Mouse (Mus musculus) left cerebral cortex, adult 8-10 months (tissue): Measurements from ENCODE around the gene Manba. TPM values are rescaled to one million over a fixed set of nuclear protein-coding genes. Genes with fewer than 3 reads are reported as not detected.

Experiments used
- total RNA-seq, 4 experiments: library from RNA; stranded (reverse); gene quantifications; 2 replicates each; pipeline ENCODE4 v1.2.4; 2022

Manba gene
- total RNA-seq, 4 experiments from 2014 or later: 9.9 to 17.0 (median 11.9) TPM

Other genes with a start within 250 kb of the Manba start
- gene Bdh2, start 204.4 kb upstream of the Manba start, total RNA-seq: 1 to 10 TPM; 4.5 to 6.0 (median 5.1) TPM
- 1 to 10 TPM; 3.0 to 4.7 (median 3.6) TPM for gene Slc9b2, start 177.9 kb upstream of the Manba start, total RNA-seq
- gene Slc9b1, start 137.6 kb upstream of the Manba start, total RNA-seq: under 1 TPM in 3 of 4 experiments, not detected in 1; 0.35 to 0.74 (median 0.62) TPM
- gene Cisd2, start 61.7 kb upstream of the Manba start, total RNA-seq: 10 to 100 TPM; 34.6 to 37.2 (median 35.7) TPM
- gene Ube2d3, start 47.5 kb upstream of the Manba start, total RNA-seq: 100 to 1,000 TPM; 215 to 235 (median 222) TPM
- 10 to 100 TPM; 21.1 to 24.1 (median 22.6) TPM for gene Nfkb1, start 205.9 kb downstream of the Manba start, total RNA-seq